Mouse (Mus musculus): ENCODE measurements at regions not wholly inside any gene's neighbourhood (a gene's known extent, or its start where the extent isn't known, plus 50 kb on each side); places are given as distances from the start of the nearest gene placed in this dataset.

- TF ChIP-seq CTCF (IDR thresholded peaks at IDR 0.05; ENCODE audit: control insufficient read depth, insufficient read depth, insufficient read length) (no peak), USF1 (IDR thresholded peaks at IDR 0.05; ENCODE audit: low read depth) (no peak), MYOD1 (IDR thresholded peaks at IDR 0.05; ENCODE audit: control insufficient read depth, insufficient read length, low read depth) (no peak)
Observed at GRCm38 (mm10) chr9:41264485-41264884, 103.0 kb upstream of the Ubash3b start.

Measured in C2C12 (cell line).